Mouse (Mus musculus) embryonic facial prominence, embryonic 10.5 days (tissue): ENCODE measurements at regions not wholly inside any gene's neighbourhood (a gene's known extent, or its start where the extent isn't known, plus 50 kb on each side); places are given as distances from the start of the nearest gene placed in this dataset.

Experiments
- DNase-seq: peaks from one replicate; pipeline ENCODE4 v3.0.0-alpha.2; 2017; ENCODE audit warnings: low spot score
- H3K27ac ChIP-seq: fragments of 300-500 bp; sonication (generic); replicated peaks from 2 replicates; pipeline ENCODE4 v1.5.1; 2016; ENCODE audit warnings: mild to moderate bottlenecking
- H3K27me3 ChIP-seq: fragments of 300-500 bp; sonication (generic); replicated peaks from 2 replicates; pipeline ENCODE4 v1.6.1; 2016; ENCODE audit warnings: low read depth, mild to moderate bottlenecking; ENCODE audit not compliant: poor library complexity, severe bottlenecking
- H3K36me3 ChIP-seq: fragments of 300-500 bp; sonication (generic); replicated peaks from 2 replicates; pipeline ENCODE4 v1.6.1; 2016; ENCODE audit warnings: mild to moderate bottlenecking, moderate library complexity
- H3K4me1 ChIP-seq: fragments of 300-500 bp; sonication (generic); 2 replicates; pipeline ENCODE4 v1.6.1; 2016
- H3K4me3 ChIP-seq: fragments of 300-500 bp; sonication (generic); 2 replicates; pipeline ENCODE4 v1.5.1; 2016; ENCODE audit warnings: mild to moderate bottlenecking, moderate library complexity
- H3K9me3 ChIP-seq: fragments of 300-500 bp; sonication (generic); 2 replicates; pipeline ENCODE4 v1.6.1; 2016; ENCODE audit warnings: mild to moderate bottlenecking
- WGBS: fragments of 180-500 bp; shearing (Covaris S2); methylation state at CpG from one replicate; pipeline ENCODE4 v1.1.7; 2016; 5-methylcytosine and 5-hydroxymethylcytosine counted together

DNA sequence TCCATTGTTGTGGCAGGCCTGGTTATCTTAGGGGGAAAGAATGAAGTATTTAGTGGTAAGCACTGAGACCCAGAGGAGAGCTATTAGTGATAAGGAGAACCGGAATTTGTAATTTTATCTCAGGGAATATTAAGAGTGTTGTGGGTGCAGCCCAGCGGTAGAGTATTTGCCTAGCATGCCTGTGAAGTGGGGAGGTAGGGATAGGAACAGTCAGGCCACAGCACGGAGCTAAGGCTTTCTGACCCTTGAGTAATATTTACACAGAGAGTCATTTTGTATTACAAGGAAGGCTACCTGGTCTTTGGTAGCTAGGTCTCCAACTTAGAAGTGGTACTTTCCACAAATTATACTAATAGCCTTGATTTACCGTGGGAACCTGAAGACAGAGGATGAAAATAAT is 49.8 kb upstream of the Lrig2 start:
- Histone ChIP-seq H3K27ac (no peak overlapping the region), H3K36me3 (no peaks in the 10 kb centered on the region), H3K4me1 (peaks cover 24% of the 10 kb centered on the region), H3K9me3 (no peaks in the 10 kb centered on the region), H3K27me3 (no peaks in the 10 kb centered on the region), H3K4me3 (no peak overlapping the region)
- WGBS: 53% methylated on average over 4 of the region's 4 CpGs
- no peak for DNase-seq
